12 mouse cellular contexts compared by ENCODE assay signal in genomic region chr5:136143161-136143755, GRCm38 (mm10). TPM values are rescaled to one million over a fixed set of nuclear protein-coding genes. Genes with fewer than 3 reads are reported as not detected.
DNase-seq lines count a peak whose midpoint lies in the region; ATAC-seq and TF ChIP-seq lines count a peak whose summit lies in the region.
"Had no signal": no experiment of that assay in that cellular context is flagged by ENCODE, and none has a peak within 500 bp of the region (broad histone marks: within the 10 kb centered on the region; RNA-seq: fewer than 3 reads in every experiment).

No protein-coding gene starts in this region.

- no peak for ATAC-seq in megakaryocyte, adult 5-6 weeks (ENCODE audit: poor library complexity, severe bottlenecking)
- ATAC-seq: forebrain, embryonic 15.5 days had no signal

- H3K9ac ChIP-seq in ES-Bruce4 (ENCODE audit: low read depth, poor library complexity, severe bottlenecking), result no peak overlapping the region
- H3K9ac ChIP-seq: forebrain, embryonic 15.5 days; liver, embryonic 13.5 days had no signal

- no peaks in the 10 kb centered on the region for H3K27me3 ChIP-seq in ES-Bruce4 (ENCODE audit: control insufficient read depth, insufficient read depth, low read length, poor library complexity, severe bottlenecking)
- H3K27me3 ChIP-seq: forebrain, embryonic 15.5 days; liver, embryonic 13.5 days had no signal

- no peak overlapping the region for H3K4me3 ChIP-seq in layer of hippocampus, adult 2 months
- no peak overlapping the region for H3K4me3 ChIP-seq in ES-Bruce4 (ENCODE audit: low read depth, low read length)
- H3K4me3 ChIP-seq: forebrain, embryonic 15.5 days; liver, embryonic 13.5 days had no signal

- TF ChIP-seq CTCF in layer of hippocampus, adult 2 months (conservative IDR thresholded peaks at IDR 0.05), result peak; percentile 69
- peak; percentile 47 for TF ChIP-seq CTCF in ES-Bruce4 (IDR thresholded peaks at IDR 0.05; ENCODE audit: low read depth, low read length)

- no peaks in the 10 kb centered on the region for H3K36me3 ChIP-seq in ES-Bruce4 (ENCODE audit: control insufficient read depth, insufficient read depth, low read length, poor library complexity, severe bottlenecking)

- no peak for TF ChIP-seq EP300 in ES-Bruce4 (IDR thresholded peaks at IDR 0.05; ENCODE audit: insufficient read depth, low read depth, low read length)

- H3K4me1 ChIP-seq in ES-Bruce4 (ENCODE audit: control insufficient read depth, insufficient read depth, low read length), result no peaks in the 10 kb centered on the region
- H3K4me1 ChIP-seq: forebrain, embryonic 15.5 days had no signal

- DNase-seq in layer of hippocampus, adult 2 months (ENCODE audit: low spot score in 2 of 2), result no peak
- DNase-seq in layer of hippocampus, adult 9-11 months, result no peak
- DNase-seq in A20 (ENCODE audit: low read depth, low spot score), result peak; percentile 36
- peak; percentile 6 for DNase-seq in forelimb bud, embryonic 11.5 days (ENCODE audit: low read depth, low spot score)
- no peak for DNase-seq in adrenal gland, postnatal 4 days (ENCODE audit: low spot score in 2 of 2)
- DNase-seq: adrenal gland, postnatal 36 days; embryo, embryonic 11 days; liver, embryonic 13.5 days; midbrain, embryonic 14.5 days had no signal

- H3K27ac ChIP-seq in layer of hippocampus, adult 2 months, result no peak overlapping the region
- H3K27ac ChIP-seq in ES-Bruce4 (ENCODE audit: insufficient read depth, low read length), result no peak overlapping the region
- H3K27ac ChIP-seq: forebrain, embryonic 15.5 days had no signal

- TF ChIP-seq POLR2A in ES-Bruce4 (IDR thresholded peaks at IDR 0.05; ENCODE audit: insufficient read depth, low read length), result no peak

- H3K9me3 ChIP-seq in ES-Bruce4 (replicated peaks; ENCODE audit: control insufficient read depth, insufficient read depth, low read length, poor library complexity, severe bottlenecking), result no peaks in the 10 kb centered on the region
- H3K9me3 ChIP-seq: forebrain, embryonic 15.5 days; liver, embryonic 13.5 days had no signal

RNA-seq across cellular contexts. Expression of gene Alkbh4, which starts 7.3 kb away (rescaled TPM):
- 10 to 100 TPM; 10.1 to 11.6 TPM for total RNA-seq in layer of hippocampus, adult 2 months (2021)
- 8.7 and 10.6 TPM in 2 replicates for polyA plus RNA-seq in ES-Bruce4 (2011; ENCODE audit: insufficient read depth, insufficient read length, low read depth, missing spikeins)
- total RNA-seq in adrenal gland, postnatal 4 days (2021), result 10 to 100 TPM; 10.2 to 11.5 TPM
- total RNA-seq in megakaryocyte, adult 5-6 weeks (2015), result 14.0 and 19.8 TPM in 2 replicates
- 11.2 and 15.2 TPM in 2 replicates for total RNA-seq in megakaryocyte, adult 5-6 weeks (2017)

RNA-seq across cellular contexts. Expression of gene Lrwd1, which starts 7.4 kb away (rescaled TPM):
- 10 to 100 TPM; 15.7 to 16.9 TPM for total RNA-seq in layer of hippocampus, adult 2 months (2021)
- polyA plus RNA-seq in ES-Bruce4 (2011; ENCODE audit: insufficient read depth, insufficient read length, low read depth, missing spikeins), result 49.1 and 54.6 TPM in 2 replicates
- 10 to 100 TPM; 17.6 to 21.0 TPM for total RNA-seq in adrenal gland, postnatal 4 days (2021)
- 12.3 and 16.0 TPM in 2 replicates for total RNA-seq in megakaryocyte, adult 5-6 weeks (2015)
- total RNA-seq in megakaryocyte, adult 5-6 weeks (2017), result 40.9 and 58.5 TPM in 2 replicates

RNA-seq across cellular contexts. Expression of gene Polr2j, which starts 26.8 kb away (rescaled TPM):
- 10 to 100 TPM; 67.6 to 77.3 TPM for total RNA-seq in layer of hippocampus, adult 2 months (2021)
- polyA plus RNA-seq in ES-Bruce4 (2011; ENCODE audit: insufficient read depth, insufficient read length, low read depth, missing spikeins), result 90.7 and 92.6 TPM in 2 replicates
- 10 to 100 TPM; 94.6 to 96.8 TPM for total RNA-seq in adrenal gland, postnatal 4 days (2021)
- total RNA-seq in megakaryocyte, adult 5-6 weeks (2015), result 94.7 and 103 TPM in 2 replicates
- total RNA-seq in megakaryocyte, adult 5-6 weeks (2017), result 105 and 117 TPM in 2 replicates

RNA-seq across cellular contexts. Expression of gene Orai2, which starts 27.3 kb away (rescaled TPM):
- total RNA-seq in layer of hippocampus, adult 2 months (2021), result 100 to 1,000 TPM; 148 to 150 TPM
- 1.5 and 1.7 TPM in 2 replicates for polyA plus RNA-seq in ES-Bruce4 (2011; ENCODE audit: insufficient read depth, insufficient read length, low read depth, missing spikeins)
- total RNA-seq in adrenal gland, postnatal 4 days (2021), result 1 to 10 TPM; 6.5 to 7.3 TPM
- total RNA-seq in megakaryocyte, adult 5-6 weeks (2015), result 26.1 and 26.5 TPM in 2 replicates
- 42.8 and 48.1 TPM in 2 replicates for total RNA-seq in megakaryocyte, adult 5-6 weeks (2017)

RNA-seq across cellular contexts. Expression of gene Prkrip1, which starts 55.5 kb away (rescaled TPM):
- total RNA-seq in layer of hippocampus, adult 2 months (2021), result 10 to 100 TPM; 31.8 to 35.6 TPM
- polyA plus RNA-seq in ES-Bruce4 (2011; ENCODE audit: insufficient read depth, insufficient read length, low read depth, missing spikeins), result 45.3 and 48.3 TPM in 2 replicates
- total RNA-seq in adrenal gland, postnatal 4 days (2021), result 10 to 100 TPM; 35.4 to 36.7 TPM
- total RNA-seq in megakaryocyte, adult 5-6 weeks (2015), result 8.7 and 15.7 TPM in 2 replicates
- total RNA-seq in megakaryocyte, adult 5-6 weeks (2017), result 46.0 and 50.7 TPM in 2 replicates

Comparison
In these comparisons a context has a peak if more than half of its experiments do, and no peak if none do; other contexts are left out.
1. DNase-seq: peak in A20 (single experiment) and forelimb bud, embryonic 11.5 days (single experiment); none in layer of hippocampus, adult 2 months (0 of 2), layer of hippocampus, adult 9-11 months (single experiment) and adrenal gland, postnatal 4 days (0 of 2).